Mouse (Mus musculus) heart, embryonic 12.5 days (tissue): ENCODE measurements around the gene Cyp2a12. TPM values are rescaled to one million over a fixed set of nuclear protein-coding genes. Genes with fewer than 3 reads are reported as not detected.

Source experiments
- polyA plus RNA-seq: library from polyadenylated mRNA; unstranded; fragments of >200 nt; fragmentation: Nextera tagmentation; extraction: Ambion mirVana; gene quantifications from 2 replicates; pipeline ENCODE4 v1.2.1, GENCODE M21; 2016

The Cyp2a12 gene
- polyA plus RNA-seq, 1 experiment from 2014 or later: not detected

Other genes with a start within 250 kb of the Cyp2a12 start
- gene Cyp2g1, start 220.2 kb upstream of the Cyp2a12 start, polyA plus RNA-seq: not detected in 2 replicates
- not detected in 2 replicates for gene Cyp2a5, start 193.8 kb upstream of the Cyp2a12 start, polyA plus RNA-seq
- gene Cyp2a22, start 89.7 kb upstream of the Cyp2a12 start, polyA plus RNA-seq: not detected in 2 replicates
- gene Cyp2f2, start 90.8 kb downstream of the Cyp2a12 start, polyA plus RNA-seq: not detected in 2 replicates
- not detected in 2 replicates for gene Cyp2t4, start 124.6 kb downstream of the Cyp2a12 start, polyA plus RNA-seq
- gene Egln2, start 137.7 kb downstream of the Cyp2a12 start, polyA plus RNA-seq: 56.5 and 57.4 TPM in 2 replicates
- 51.2 and 53.5 TPM in 2 replicates for gene Rab4b, start 149.8 kb downstream of the Cyp2a12 start, polyA plus RNA-seq
- 0.34 and 0.64 TPM in 2 replicates for gene Gm21983, start 152.0 kb downstream of the Cyp2a12 start, polyA plus RNA-seq
- 0.92 TPM in 1 of 2 replicates, not detected in the other for gene Mia, start 152.1 kb downstream of the Cyp2a12 start, polyA plus RNA-seq
- gene BC024978, start 166.7 kb downstream of the Cyp2a12 start, polyA plus RNA-seq: 2.9 and 3.2 TPM in 2 replicates
- gene Snrpa, start 167.2 kb downstream of the Cyp2a12 start, polyA plus RNA-seq: 155 and 167 TPM in 2 replicates
- 3.1 and 3.4 TPM in 2 replicates for gene Itpkc, start 199.6 kb downstream of the Cyp2a12 start, polyA plus RNA-seq
- 11.4 and 11.5 TPM in 2 replicates for gene Coq8b, start 203.9 kb downstream of the Cyp2a12 start, polyA plus RNA-seq
- gene Numbl, start 229.4 kb downstream of the Cyp2a12 start, polyA plus RNA-seq: 11.1 and 11.6 TPM in 2 replicates